18 mouse cellular contexts compared by ENCODE assay signal in genomic region chr5:34800292-34800953, GRCm38 (mm10). TPM values are rescaled to one million over a fixed set of nuclear protein-coding genes. Genes with fewer than 3 reads are reported as not detected.
A peak's percentile ranks its signal among the peaks of the same experiment; 100 is the strongest.
DNase-seq lines count a peak whose midpoint lies in the region; ATAC-seq lines count a peak whose summit lies in the region.
"Had no signal": no experiment of that assay in that cellular context is flagged by ENCODE, and none has a peak within 500 bp of the region (broad histone marks: within the 10 kb centered on the region; RNA-seq: fewer than 3 reads in every experiment).

No protein-coding gene starts in this region.

- ATAC-seq in liver, embryonic 11.5 days (replicated peaks; ENCODE audit: low FRiP score): peak; percentile 95
- peak; percentile 92 for ATAC-seq in liver, embryonic 15.5 days (ENCODE audit: insufficient read depth)
- peak; percentile 55; the same call in 1 of the 2 replicates for ATAC-seq in megakaryocyte-erythroid progenitor cell, adult 5-6 weeks (replicated peaks; ENCODE audit: low FRiP score, low TSS enrichment, poor library complexity, severe bottlenecking)
- ATAC-seq: forebrain, embryonic 14.5 days had no signal

- H3K4me1 ChIP-seq in liver, embryonic 11.5 days (replicated peaks; ENCODE audit: control insufficient read depth, insufficient read depth, low read length): peaks cover 4% of the 10 kb centered on the region
- H3K4me1 ChIP-seq in liver, embryonic 15.5 days (replicated peaks): peaks cover 12% of the 10 kb centered on the region
- no peaks in the 10 kb centered on the region for H3K4me1 ChIP-seq in hindbrain, embryonic 10.5 days (replicated peaks)
- H3K4me1 ChIP-seq: embryonic facial prominence, embryonic 10.5 days; hindbrain, embryonic 15.5 days had no signal

- no peak overlapping the region for H3K4me3 ChIP-seq in liver, embryonic 11.5 days (ENCODE audit: low read depth, low read length)
- no peak overlapping the region for H3K4me3 ChIP-seq in liver, embryonic 15.5 days (replicated peaks)
- H3K4me3 ChIP-seq in hindbrain, embryonic 10.5 days: no peak overlapping the region
- H3K4me3 ChIP-seq: embryonic facial prominence, embryonic 10.5 days; gastrocnemius, adult 2 months; heart, embryonic 12.5 days; hindbrain, embryonic 15.5 days had no signal

- peak overlapping the region; percentile 39 for H3K4me2 ChIP-seq in liver, embryonic 11.5 days
- H3K4me2 ChIP-seq in liver, embryonic 15.5 days: no peak overlapping the region; the same call in 1 of the 2 replicates
- H3K4me2 ChIP-seq: heart, embryonic 12.5 days; hindbrain, embryonic 15.5 days had no signal

- no peaks in the 10 kb centered on the region for H3K27me3 ChIP-seq in liver, embryonic 11.5 days (replicated peaks; ENCODE audit: control insufficient read depth, insufficient read depth, low read length)
- H3K27me3 ChIP-seq in liver, embryonic 15.5 days: no peaks in the 10 kb centered on the region
- H3K27me3 ChIP-seq in hindbrain, embryonic 10.5 days (ENCODE audit: insufficient read depth, poor library complexity, severe bottlenecking): no peaks in the 10 kb centered on the region
- H3K27me3 ChIP-seq: heart, embryonic 12.5 days; hindbrain, embryonic 15.5 days had no signal

- H3K9ac ChIP-seq in liver, embryonic 11.5 days (ENCODE audit: low read depth, low read length): no peak overlapping the region
- H3K9ac ChIP-seq in liver, embryonic 15.5 days: no peak overlapping the region
- H3K9ac ChIP-seq: heart, embryonic 12.5 days; hindbrain, embryonic 15.5 days had no signal

- no peaks in the 10 kb centered on the region for H3K9me3 ChIP-seq in liver, embryonic 11.5 days (ENCODE audit: control insufficient read depth, low read length)
- H3K9me3 ChIP-seq in liver, embryonic 15.5 days (replicated peaks): no peaks in the 10 kb centered on the region
- no peaks in the 10 kb centered on the region for H3K9me3 ChIP-seq in hindbrain, embryonic 10.5 days
- H3K9me3 ChIP-seq: embryonic facial prominence, embryonic 10.5 days; heart, embryonic 12.5 days; hindbrain, embryonic 15.5 days had no signal

- peak overlapping the region; percentile 67 for H3K27ac ChIP-seq in liver, embryonic 11.5 days (ENCODE audit: low read depth, low read length)
- peak overlapping the region; percentile 67 for H3K27ac ChIP-seq in liver, embryonic 15.5 days (replicated peaks)
- no peak overlapping the region for H3K27ac ChIP-seq in hindbrain, embryonic 10.5 days
- H3K27ac ChIP-seq: embryonic facial prominence, embryonic 10.5 days; gastrocnemius, adult 2 months; hindbrain, embryonic 15.5 days had no signal

- WGBS in liver, embryonic 11.5 days: 59% methylated on average over 5 of the region's 5 CpGs
- 39% methylated on average over 5 of the region's 5 CpGs for WGBS in liver, embryonic 15.5 days (ENCODE audit: insufficient replicate concordance)
- 96% methylated on average over 5 of the region's 5 CpGs for WGBS in hindbrain, embryonic 10.5 days

- peak; percentile 65 for DNase-seq in MEL-GATA-1-ER (ENCODE audit: extremely low read depth, low read depth)
- DNase-seq in liver, embryonic 11.5 days (ENCODE audit: low spot score): no peak
- DNase-seq in testis, postnatal 14 days (ENCODE audit: low spot score): no peak
- no peak for DNase-seq in hindbrain, embryonic 10.5 days (ENCODE audit: low spot score)
- no peak for DNase-seq in urinary bladder, postnatal 25 days (ENCODE audit: low spot score)
- DNase-seq: adrenal gland, adult 8-10 months; adrenal gland, postnatal 36 days; cerebellum, adult 18-20 months; cerebellum, adult 9-11 months; cerebellum, postnatal 36 days; gastrocnemius, adult 2 months; gastrocnemius, postnatal 25 days had no signal

- H3K36me3 ChIP-seq in liver, embryonic 11.5 days (ENCODE audit: control insufficient read depth, insufficient read depth, low read length): peaks cover 21% of the 10 kb centered on the region
- H3K36me3 ChIP-seq in liver, embryonic 15.5 days (replicated peaks): peaks cover 72% of the 10 kb centered on the region
- H3K36me3 ChIP-seq in hindbrain, embryonic 10.5 days: peaks cover 90% of the 10 kb centered on the region

RNA-seq across cellular contexts. Expression of gene Htt, which starts 38.9 kb away (rescaled TPM):
- polyA plus RNA-seq in liver, embryonic 11.5 days (2014; fragmentation: Nextera tagmentation; extraction: Ambion mirVana): 15.1 and 18.9 TPM in 2 replicates
- polyA plus RNA-seq in liver, embryonic 15.5 days (2015; fragmentation: Nextera tagmentation; extraction: Ambion mirVana): 4.8 and 6.1 TPM in 2 replicates
- total RNA-seq in megakaryocyte-erythroid progenitor cell, adult 5-6 weeks (2014; fragmentation: Nextera tagmentation): 29.6 and 57.8 TPM in 2 replicates
- 20.2 and 22.9 TPM in 2 replicates for total RNA-seq in megakaryocyte-erythroid progenitor cell, adult 5-6 weeks (2017)
- 15.6 and 16.9 TPM in 2 replicates for polyA plus RNA-seq in hindbrain, embryonic 10.5 days (2016; fragmentation: Nextera tagmentation; extraction: Ambion mirVana)
